Mouse (Mus musculus): ENCODE measurements around the gene Gm11634.

DNA sequence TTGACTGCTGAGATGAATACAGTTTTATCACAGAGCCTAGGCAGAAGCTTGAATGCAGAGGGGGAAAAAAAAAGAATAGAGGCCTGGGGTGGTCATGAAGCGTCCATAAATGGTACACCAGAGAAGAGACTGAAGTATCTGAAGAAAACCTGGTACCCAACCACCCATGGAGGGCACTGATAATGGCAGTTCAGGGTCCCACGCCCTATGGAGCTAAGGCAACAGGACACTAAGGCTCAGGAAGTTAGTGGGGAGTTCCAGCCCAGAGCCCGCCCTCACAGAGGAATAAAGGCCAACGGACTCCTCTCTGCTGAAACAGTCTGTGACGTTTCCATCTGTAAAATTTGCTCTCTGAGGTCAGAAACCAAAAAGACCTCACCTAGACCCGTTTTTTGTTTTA lies 16.3 kb upstream of the Gm11634 start:
- TF ChIP-seq E2F4 (IDR thresholded peaks at IDR 0.05; ENCODE audit: insufficient replicate concordance, low read depth, low read length) (no peak), RCOR1 (conservative IDR thresholded peaks at IDR 0.05; ENCODE audit: low read depth, low read length) (no peak), EP300 (IDR thresholded peaks at IDR 0.05; ENCODE audit: low read length) (no peak), CTCF (conservative IDR thresholded peaks at IDR 0.05 in 1 of 2, IDR thresholded peaks at IDR 0.05 in 1 of 2; ENCODE audit: low read depth in 2 of 2, low read length in 2 of 2) (no peak), POLR2A (IDR thresholded peaks at IDR 0.05; ENCODE audit: low read depth, low read length) (no peak), JUND (conservative IDR thresholded peaks at IDR 0.05; ENCODE audit: low read depth, low read length) (no peak), TCF12 (IDR thresholded peaks at IDR 0.05; ENCODE audit: low read depth, low read length) (no peak), MYC (IDR thresholded peaks at IDR 0.05; ENCODE audit: low read depth, low read length) (no peak), HCFC1 (IDR thresholded peaks at IDR 0.05; ENCODE audit: low read depth, low read length) (no peak)
